Mouse (Mus musculus) heart, adult 11 months (tissue): ENCODE results near the gene H2-Q10.
"Not testable (repeated sequence)": the region's sequence is repeated elsewhere in the genome, so short reads cannot be mapped to it uniquely, and the experiment has no call there.

Source experiments
- DNase-seq: peaks from one replicate; pipeline ENCODE4 v3.0.0; 2022

H2-Q10 gene

GRCm38 (mm10) chr17:35469842-35470751 is at the start of gene H2-Q10:
Gene H2-Q10, plus strand, starts transcription at chr17:35470089.
- peak; percentile 87 for DNase-seq

DNA sequence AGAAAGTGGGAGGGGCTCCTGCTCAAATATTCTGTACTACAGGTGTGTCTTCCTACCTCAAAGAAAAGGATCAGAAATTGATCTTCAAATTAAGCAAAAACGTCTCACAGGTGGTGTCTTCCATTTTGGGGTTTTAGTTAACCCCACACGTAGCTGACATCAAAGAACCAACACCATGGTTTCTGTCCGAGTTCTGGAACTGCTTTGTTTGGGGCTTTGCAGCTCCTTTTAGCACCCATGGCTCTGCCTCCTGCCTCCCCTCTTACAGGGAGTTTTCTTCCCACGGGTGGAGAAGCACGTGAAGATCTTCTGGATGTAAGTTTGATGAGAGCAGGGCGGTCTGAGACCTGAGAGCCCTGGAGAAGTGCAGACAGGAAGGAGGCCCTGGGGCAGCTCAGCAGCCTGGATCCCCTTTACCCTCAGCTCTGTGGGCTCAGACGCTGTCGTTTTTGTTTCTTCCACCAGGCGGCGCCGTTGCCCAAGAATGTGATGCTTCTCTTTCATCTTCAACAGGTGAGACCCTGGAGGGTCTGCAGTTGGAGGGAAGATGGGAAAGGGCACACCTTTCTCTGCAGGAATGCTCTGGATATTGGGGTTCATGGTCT is 49.6 kb upstream of the H2-Q10 start:
- peak; percentile 92 for DNase-seq

GRCm38 (mm10) chr17:35421331-35421730 is 48.6 kb upstream of the H2-Q10 start:
- peak; percentile 84 for DNase-seq

GRCm38 (mm10) chr17:35422360-35422759 is 47.5 kb upstream of the H2-Q10 start:
- DNase-seq, result peak; percentile 74

- DNase-seq, result peak; percentile 74
Measured at GRCm38 (mm10) chr17:35423131-35423810, 46.6 kb upstream of the H2-Q10 start.

DNA sequence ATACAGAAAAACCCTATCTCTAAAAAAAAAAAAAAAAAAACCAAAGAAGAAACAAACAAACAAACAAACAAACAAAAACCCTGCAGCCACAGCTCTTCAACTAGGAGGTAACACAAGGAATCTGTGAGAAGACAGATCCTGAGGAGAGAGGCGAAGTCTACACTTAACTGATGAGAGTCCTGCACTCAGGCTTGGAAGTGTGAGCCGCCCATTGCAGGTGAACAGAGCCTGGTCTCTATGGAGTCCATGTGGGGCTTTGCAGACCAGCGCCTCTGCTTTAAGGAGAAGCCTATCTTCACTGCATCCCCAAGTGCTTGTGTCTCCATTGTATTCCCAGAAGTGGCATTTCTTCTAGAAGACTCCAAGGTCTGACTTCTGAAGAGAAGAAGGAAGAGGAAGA is 45.8 kb upstream of the H2-Q10 start:
- peak; percentile 87 for DNase-seq

- peak; percentile 99 for DNase-seq
Measured at GRCm38 (mm10) chr17:35424624-35425416, 45.1 kb upstream of the H2-Q10 start, which contains the start of gene H2-Q6. Gene H2-Q6, plus strand, starts transcription at chr17:35424850.

DNA sequence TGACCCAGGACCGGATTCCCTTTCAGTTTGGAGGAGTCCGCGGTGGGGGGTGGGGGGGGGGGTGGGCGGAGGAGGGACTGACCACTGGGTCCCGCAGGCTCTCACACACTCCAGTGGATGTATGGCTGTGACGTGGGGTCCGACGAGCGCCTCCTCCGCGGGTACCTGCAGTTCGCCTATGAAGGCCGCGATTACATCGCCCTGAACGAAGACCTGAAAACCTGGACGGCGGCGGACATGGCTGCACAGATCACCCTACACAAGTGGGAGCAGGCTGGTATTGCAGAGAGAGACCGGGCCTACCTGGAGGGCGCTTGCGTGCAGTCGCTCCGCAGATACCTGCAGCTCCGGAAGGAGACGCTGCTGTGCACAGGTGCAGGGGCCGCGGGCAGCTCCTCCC is 44.4 kb upstream of the H2-Q10 start:
- peak; percentile 93 for DNase-seq

- peak; percentile 82 for DNase-seq
Measured at GRCm38 (mm10) chr17:35428883-35429282, 41.0 kb upstream of the H2-Q10 start.

- DNase-seq, result peak; percentile 89
Measured at GRCm38 (mm10) chr17:35430671-35431070, 39.2 kb upstream of the H2-Q10 start.

GRCm38 (mm10) chr17:35432167-35432566 is 37.7 kb upstream of the H2-Q10 start:
- DNase-seq, result peak; percentile 87

DNA sequence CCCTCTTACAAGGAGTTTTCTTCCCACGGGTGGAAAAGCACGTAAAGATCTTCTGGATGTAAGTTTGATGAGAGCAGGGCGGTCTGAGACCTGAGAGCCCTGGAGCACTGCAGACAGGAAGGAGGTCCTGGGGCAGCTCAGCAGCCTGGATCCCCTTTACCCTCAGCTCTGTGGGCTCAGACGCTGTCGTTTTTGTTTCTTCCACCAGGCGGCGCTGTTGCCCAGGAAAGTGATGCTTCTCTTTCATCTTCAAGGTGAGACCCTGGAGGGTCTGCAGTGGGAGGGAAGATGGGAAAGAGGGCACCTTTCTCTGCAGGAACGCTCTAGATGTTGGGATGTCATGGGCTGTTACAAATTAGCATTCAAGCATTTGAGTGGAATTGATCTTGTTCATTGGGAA is 35.1 kb upstream of the H2-Q10 start:
- DNase-seq, result peak; percentile 86

DNA sequence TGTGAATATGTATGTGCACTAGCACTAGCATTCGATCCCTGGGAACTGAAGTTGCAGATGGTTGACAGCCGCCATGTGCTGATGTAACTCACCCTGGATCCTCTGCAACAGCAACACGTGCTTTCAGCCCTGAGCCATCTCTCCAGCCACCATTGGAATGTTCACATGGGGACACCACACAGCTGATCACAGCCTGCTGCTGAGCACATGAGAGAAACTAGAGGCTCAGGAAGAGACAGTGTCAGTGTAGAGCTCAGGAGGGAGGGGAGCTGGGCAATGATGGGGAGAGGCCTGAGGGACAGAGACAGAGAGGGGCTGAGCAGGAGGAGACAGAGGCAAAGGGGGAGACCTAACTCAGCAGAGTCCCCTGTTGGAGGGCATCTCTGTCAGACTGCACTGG is 34.3 kb upstream of the H2-Q10 start:
- DNase-seq, result peak; percentile 82

DNA sequence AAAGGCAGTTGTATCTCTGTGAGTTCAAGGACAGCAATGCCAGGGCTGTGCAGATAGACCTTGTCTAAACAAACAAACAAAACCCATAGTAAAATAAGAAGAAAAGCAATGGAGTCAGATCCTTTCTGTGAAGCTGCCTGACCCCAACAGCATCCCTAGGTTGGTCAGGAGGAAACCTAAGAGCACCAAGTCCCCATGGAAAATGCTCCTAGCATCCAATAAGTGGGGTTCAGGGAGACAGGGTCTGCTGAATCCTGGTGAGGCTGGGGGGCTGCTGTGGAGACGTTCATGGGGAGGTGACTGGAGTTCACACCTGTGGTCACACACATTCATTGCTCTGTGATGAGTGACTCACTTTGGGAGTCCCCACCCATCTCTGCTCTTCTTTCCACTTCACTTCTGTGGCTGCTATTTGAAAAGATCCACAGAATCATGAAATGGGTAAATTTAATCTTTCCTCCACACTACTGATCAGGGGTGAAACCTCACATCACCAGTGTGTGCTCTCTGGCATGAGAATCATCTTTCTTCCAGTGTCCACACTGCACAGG is 32.4 kb upstream of the H2-Q10 start:
- DNase-seq, result peak; percentile 82

- DNase-seq, result not testable (repeated sequence)
Measured at GRCm38 (mm10) chr17:35438395-35438794, 31.5 kb upstream of the H2-Q10 start.

GRCm38 (mm10) chr17:35438885-35439284 is 31.0 kb upstream of the H2-Q10 start, which contains the start of gene H2-Q7:
Gene H2-Q7, plus strand, starts transcription at chr17:35439155.
- DNase-seq, result peak; percentile 99

- not testable (repeated sequence) for DNase-seq
Measured at GRCm38 (mm10) chr17:35439295-35439747, 30.6 kb upstream of the H2-Q10 start.

DNA sequence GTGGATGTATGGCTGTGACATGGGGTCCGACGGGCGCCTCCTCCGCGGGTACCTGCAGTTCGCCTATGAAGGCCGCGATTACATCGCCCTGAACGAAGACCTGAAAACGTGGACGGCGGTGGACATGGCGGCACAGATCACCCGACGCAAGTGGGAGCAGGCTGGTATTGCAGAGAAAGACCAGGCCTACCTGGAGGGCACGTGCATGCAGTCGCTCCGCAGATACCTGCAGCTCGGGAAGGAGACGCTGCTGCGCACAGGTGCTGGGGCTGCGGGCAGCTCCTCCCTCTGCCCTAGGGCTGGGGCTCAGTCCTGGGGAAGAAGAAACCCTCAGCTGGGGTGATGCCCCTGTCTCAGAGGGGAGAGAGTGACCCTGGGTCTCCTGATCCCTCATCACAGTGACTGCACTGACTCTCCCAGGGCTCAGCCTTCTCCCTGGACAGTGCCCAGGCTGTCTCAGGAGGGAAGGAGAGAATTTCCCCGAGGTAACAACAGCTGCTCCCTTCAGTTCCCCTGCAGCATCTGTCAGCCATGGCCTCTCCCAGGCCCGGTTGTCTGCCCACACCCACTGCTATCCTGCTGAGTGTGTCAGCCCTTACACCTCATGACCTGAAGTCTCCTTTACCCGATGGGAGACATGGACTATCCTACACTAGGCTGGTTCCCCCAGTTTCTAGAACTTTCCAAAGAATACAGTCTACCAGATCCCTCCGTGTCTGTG is 29.8 kb upstream of the H2-Q10 start:
- peak; percentile 91 for DNase-seq

DNA sequence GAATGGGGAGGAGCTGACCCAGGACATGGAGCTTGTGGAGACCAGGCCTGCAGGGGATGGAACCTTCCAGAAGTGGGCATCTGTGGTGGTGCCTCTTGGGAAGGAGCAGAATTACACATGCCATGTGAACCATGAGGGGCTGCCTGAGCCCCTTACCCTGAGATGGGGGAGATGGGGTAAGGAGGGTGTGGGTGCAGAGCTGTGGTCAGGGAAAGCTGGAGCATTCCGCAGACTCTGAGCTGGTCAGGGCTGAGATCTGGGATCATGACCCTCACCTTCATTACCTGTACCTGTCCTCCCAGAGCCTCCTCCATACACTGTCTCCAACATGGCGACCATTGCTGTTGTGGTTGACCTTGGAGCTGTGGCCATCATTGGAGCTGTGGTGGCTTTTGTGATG is 27.5 kb upstream of the H2-Q10 start:
- peak; percentile 81 for DNase-seq

GRCm38 (mm10) chr17:35444510-35444909 is 25.4 kb upstream of the H2-Q10 start:
- DNase-seq, result peak; percentile 65

GRCm38 (mm10) chr17:35458247-35458646 is 11.6 kb upstream of the H2-Q10 start:
- DNase-seq, result not testable (repeated sequence)
